Mouse (Mus musculus) cortical plate, adult 2 months (tissue): ENCODE results near the gene 4930430F08Rik. TPM values are rescaled to one million over a fixed set of nuclear protein-coding genes. Genes with fewer than 3 reads are reported as not detected.

Experiments used
- H3K27ac ChIP-seq: fragments of 200-500 bp; 2 replicates; pipeline ENCODE4 v1.5.1; 2012; ENCODE audit warnings: low read length, control low read depth, inconsistent platforms; ENCODE audit not compliant: insufficient read depth
- H3K4me1 ChIP-seq: fragments of 200-500 bp; 2 replicates; pipeline ENCODE4 v1.6.1; 2011; ENCODE audit warnings: low read length; ENCODE audit not compliant: control insufficient read depth, insufficient read depth
- H3K4me3 ChIP-seq: fragments of 200-500 bp; 2 replicates; pipeline ENCODE4 v1.5.1; 2011; ENCODE audit warnings: mild to moderate bottlenecking, low read length, control low read depth; ENCODE audit not compliant: insufficient read depth
- CTCF ChIP-seq: fragments of 200-500 bp; IDR thresholded peaks from 2 replicates; pipeline ENCODE4 v1.5.1; 2011; ENCODE audit warnings: mild to moderate bottlenecking, control low read depth, low read length; ENCODE audit not compliant: insufficient read depth; ENCODE audit errors: extremely low read depth
- POLR2A ChIP-seq: fragments of 200-500 bp; IDR thresholded peaks from 2 replicates; pipeline ENCODE4 v1.6.1; 2011; ENCODE audit warnings: mild to moderate bottlenecking, low read length, control low read depth; ENCODE audit not compliant: insufficient read depth; ENCODE audit errors: extremely low read depth
- polyA plus RNA-seq: library from polyadenylated mRNA; depleted of rRNA; stranded (reverse); fragments of >200 nt; gene quantifications from 2 replicates; pipeline ENCODE4 v1.2.3, GENCODE M21; 2012; rRNA removed

Gene 4930430F08Rik
- polyA plus RNA-seq, 1 experiment = 21.5 TPM

DNA sequence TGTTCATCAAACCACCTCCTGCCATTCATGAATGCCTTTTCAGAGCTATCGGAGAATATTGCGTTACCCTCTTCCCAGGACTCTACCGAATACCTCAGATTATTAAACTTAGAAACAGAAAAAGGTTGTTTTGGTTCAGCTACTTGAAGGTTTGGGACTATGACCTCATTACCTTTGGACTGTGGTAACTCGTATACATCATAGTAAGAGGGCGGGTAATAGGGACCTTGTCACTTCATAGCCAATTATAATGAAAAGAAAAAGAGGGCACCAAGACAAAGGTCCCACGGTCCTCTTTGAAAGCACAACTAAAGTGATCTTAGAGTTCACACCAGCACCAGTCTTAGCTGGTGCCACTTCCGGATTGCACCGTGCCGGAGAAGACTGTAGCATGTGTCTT is 67.9 kb downstream of the 4930430F08Rik start:
- Histone ChIP-seq H3K4me3 (no peak overlapping the region), H3K27ac (no peak overlapping the region), H3K4me1 (no peaks in the 10 kb centered on the region)
- no peak for TF ChIP-seq POLR2A
- no peak for TF ChIP-seq CTCF

Other genes with a start within 250 kb of the 4930430F08Rik start
- not detected in 2 replicates for gene Gm4302, start 249.6 kb downstream of the 4930430F08Rik start, polyA plus RNA-seq
- not detected in 2 replicates for gene Gm4303, start 244.5 kb downstream of the 4930430F08Rik start, polyA plus RNA-seq
- gene Gm4305, start 239.3 kb downstream of the 4930430F08Rik start, polyA plus RNA-seq = not detected in 2 replicates
- not detected in 2 replicates for gene Gm4307, start 229.1 kb downstream of the 4930430F08Rik start, polyA plus RNA-seq
- not detected in 2 replicates for gene Gm4312, start 207.9 kb downstream of the 4930430F08Rik start, polyA plus RNA-seq
- gene Tmtc3, start 103.1 kb downstream of the 4930430F08Rik start, polyA plus RNA-seq = 6.3 and 6.6 TPM in 2 replicates
- 7.8 and 8.1 TPM in 2 replicates for gene Cep290, start 102.9 kb downstream of the 4930430F08Rik start, polyA plus RNA-seq
- not detected in 2 replicates for gene 1700017N19Rik, start 61 bp upstream of the 4930430F08Rik start, polyA plus RNA-seq